Mouse (Mus musculus): ENCODE results near the gene 2010111I01Rik. TPM values are rescaled to one million over a fixed set of nuclear protein-coding genes. Genes with fewer than 3 reads are reported as not detected.

Gene 2010111I01Rik
- total and polyA plus RNA-seq, 3 experiments: 26.3 to 32.7 TPM; not detected in 1

- no peak for TF ChIP-seq ZMIZ1 (IDR thresholded peaks at IDR 0.05; ENCODE audit: low read depth, low read length)
- TF ChIP-seq MXI1 (IDR thresholded peaks at IDR 0.05; ENCODE audit: low read depth, low read length): no peak
- no peak for TF ChIP-seq RAD21 (IDR thresholded peaks at IDR 0.05; ENCODE audit: low read depth, low read length)
- no peak for TF ChIP-seq JUND (IDR thresholded peaks at IDR 0.05; ENCODE audit: low read depth, low read length)
- TF ChIP-seq NRF1 (IDR thresholded peaks at IDR 0.05; ENCODE audit: insufficient read depth, low read depth, low read length, poor library complexity, severe bottlenecking): no peak
- no peak for TF ChIP-seq MEF2A (IDR thresholded peaks at IDR 0.05; ENCODE audit: extremely low read depth, insufficient replicate concordance, low read depth, low read length, poor library complexity, severe bottlenecking)
- no peak for TF ChIP-seq NELFE (IDR thresholded peaks at IDR 0.05; ENCODE audit: low read depth, low read length)
- TF ChIP-seq GATA1 (IDR thresholded peaks at IDR 0.05; ENCODE audit: low read depth, low read length): no peak
- TF ChIP-seq ELF1 (IDR thresholded peaks at IDR 0.05; ENCODE audit: low read depth, low read length): no peak
- no peak for TF ChIP-seq BHLHE40 (IDR thresholded peaks at IDR 0.05; ENCODE audit: borderline replicate concordance, low read depth, low read length)
- no peak for TF ChIP-seq USF1 (IDR thresholded peaks at IDR 0.05; ENCODE audit: low read depth, low read length)
- TF ChIP-seq MAZ (IDR thresholded peaks at IDR 0.05; ENCODE audit: low read depth, low read length): no peak
- no peak for TF ChIP-seq TAL1 (IDR thresholded peaks at IDR 0.05; ENCODE audit: low read length)
- TF ChIP-seq SMC3 (IDR thresholded peaks at IDR 0.05; ENCODE audit: low read depth, low read length): no peak
- no peak for TF ChIP-seq MAX (IDR thresholded peaks at IDR 0.05; ENCODE audit: low read length)
- TF ChIP-seq E2F4 (IDR thresholded peaks at IDR 0.05; ENCODE audit: borderline replicate concordance, low read depth, low read length): no peak
- TF ChIP-seq SIN3A (IDR thresholded peaks at IDR 0.05; ENCODE audit: low read length): no peak
- TF ChIP-seq GABPA (IDR thresholded peaks at IDR 0.05; ENCODE audit: low read depth, low read length): no peak
- Histone ChIP-seq H3K27me3 (ENCODE audit: control insufficient read depth in 1 of 2, insufficient read depth in 2 of 2, low read length in 2 of 2) (no peaks in the 10 kb centered on the region), H3K9ac (ENCODE audit: control insufficient read depth, low read depth, low read length, poor library complexity, severe bottlenecking) (no peak overlapping the region), H3K9me3 (replicated peaks; ENCODE audit: insufficient read depth, low read length) (no peaks in the 10 kb centered on the region), H3K36me3 (ENCODE audit: control insufficient read depth in 1 of 2, insufficient read depth in 2 of 2, low read length in 2 of 2) (no peaks in the 10 kb centered on the region; a peak in 2 of 4 replicates), H3K79me2 (ENCODE audit: control insufficient read depth, insufficient read depth, low read length, poor library complexity) (no peaks in the 10 kb centered on the region), H3K4me1 (ENCODE audit: control insufficient read depth in 1 of 2, insufficient read depth in 2 of 2, low read length in 2 of 2) (no peaks in the 10 kb centered on the region), H3K4me3 (ENCODE audit: control insufficient read depth in 1 of 2, insufficient read depth in 1 of 2, low read depth in 2 of 2, low read length in 2 of 2) (no peak overlapping the region), H3K27ac (ENCODE audit: control insufficient read depth, low read depth, low read length) (no peak overlapping the region)
- no peak for DNase-seq (ENCODE audit: low read depth, low spot score)
Measured at GRCm38 (mm10) chr13:63268776-63269175, 304.1 kb downstream of the 2010111I01Rik start.

- no peak for DNase-seq (ENCODE audit: low read depth, low spot score)
- TF ChIP-seq POLR2AphosphoS2 (IDR thresholded peaks at IDR 0.05; ENCODE audit: low read length) (no peak), MYB (IDR thresholded peaks at IDR 0.05; ENCODE audit: low read depth, low read length) (no peak), HCFC1 (IDR thresholded peaks at IDR 0.05; ENCODE audit: low read depth, low read length) (no peak), CHD1 (IDR thresholded peaks at IDR 0.05; ENCODE audit: low read depth, low read length) (no peak), E2F4 (IDR thresholded peaks at IDR 0.05; ENCODE audit: borderline replicate concordance, low read depth, low read length) (no peak), JUND (IDR thresholded peaks at IDR 0.05; ENCODE audit: low read depth, low read length) (no peak), ZKSCAN1 (IDR thresholded peaks at IDR 0.05; ENCODE audit: low read depth, low read length) (no peak), POLR2A (IDR thresholded peaks at IDR 0.05; ENCODE audit: control insufficient read depth in 1 of 2, insufficient read depth in 1 of 2, low read depth in 1 of 2, low read length in 2 of 2, poor library complexity in 1 of 2) (no peak), TAL1 (IDR thresholded peaks at IDR 0.05; ENCODE audit: low read length) (no peak), NRF1 (IDR thresholded peaks at IDR 0.05; ENCODE audit: insufficient read depth, low read depth, low read length, poor library complexity, severe bottlenecking) (no peak), KAT2A (conservative IDR thresholded peaks at IDR 0.05; ENCODE audit: low read depth, low read length) (no peak), ZNF384 (IDR thresholded peaks at IDR 0.05; ENCODE audit: low read depth, low read length) (no peak), MAX (IDR thresholded peaks at IDR 0.05; ENCODE audit: low read length) (no peak), SIN3A (IDR thresholded peaks at IDR 0.05; ENCODE audit: low read length) (no peak)
- H3K36me3 ChIP-seq (ENCODE audit: control insufficient read depth in 1 of 2, insufficient read depth in 2 of 2, low read length in 2 of 2): no peaks in the 10 kb centered on the region; a peak in 3 of 4 replicates
- no peaks in the 10 kb centered on the region for H3K4me1 ChIP-seq (ENCODE audit: control insufficient read depth in 1 of 2, insufficient read depth in 2 of 2, low read length in 2 of 2)
- H3K4me3 ChIP-seq (ENCODE audit: control insufficient read depth in 1 of 2, insufficient read depth in 1 of 2, low read depth in 2 of 2, low read length in 2 of 2): no peak overlapping the region
- H3K9ac ChIP-seq (ENCODE audit: control insufficient read depth, low read depth, low read length, poor library complexity, severe bottlenecking): no peak overlapping the region
- no peaks in the 10 kb centered on the region for H3K27me3 ChIP-seq (ENCODE audit: control insufficient read depth in 1 of 2, insufficient read depth in 2 of 2, low read length in 2 of 2)
- no peak overlapping the region for H3K27ac ChIP-seq (ENCODE audit: control insufficient read depth, low read depth, low read length)
- no peaks in the 10 kb centered on the region for H3K9me3 ChIP-seq (replicated peaks; ENCODE audit: insufficient read depth, low read length)
- no peaks in the 10 kb centered on the region for H3K79me2 ChIP-seq (ENCODE audit: control insufficient read depth, insufficient read depth, low read length, poor library complexity)
Measured at GRCm38 (mm10) chr13:63270191-63270590, 305.5 kb downstream of the 2010111I01Rik start.

Measured in MEL (cell line).